Mouse (Mus musculus) fat pad, adult 2 months (tissue): Measurements from ENCODE around the gene Arhgap45.

ENCODE experiments used
- DNase-seq: peaks from one replicate; pipeline ENCODE4 v3.0.0-alpha.2; 2011; ENCODE audit warnings: low read depth, low spot score; ENCODE audit errors: extremely low read depth

The Arhgap45 gene

DNA sequence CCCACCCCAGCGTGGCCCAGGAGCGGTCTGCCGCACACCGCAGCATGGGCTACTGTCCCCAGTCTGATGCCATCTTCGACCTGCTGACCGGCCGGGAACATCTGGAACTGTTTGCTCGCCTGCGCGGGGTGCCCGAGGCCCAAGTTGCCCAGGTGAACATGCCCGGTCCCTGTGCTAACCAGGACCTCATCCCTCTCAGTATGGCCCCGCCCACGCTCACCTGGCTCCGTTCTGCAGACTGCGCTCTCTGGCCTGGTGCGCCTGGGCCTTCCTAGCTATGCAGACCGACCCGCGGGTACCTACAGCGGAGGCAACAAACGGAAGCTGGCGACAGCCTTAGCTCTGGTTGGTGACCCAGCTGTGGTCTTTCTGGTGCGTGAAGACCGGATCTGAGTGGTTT is 2.8 kb upstream of the Arhgap45 start:
- no peak for DNase-seq

DNA sequence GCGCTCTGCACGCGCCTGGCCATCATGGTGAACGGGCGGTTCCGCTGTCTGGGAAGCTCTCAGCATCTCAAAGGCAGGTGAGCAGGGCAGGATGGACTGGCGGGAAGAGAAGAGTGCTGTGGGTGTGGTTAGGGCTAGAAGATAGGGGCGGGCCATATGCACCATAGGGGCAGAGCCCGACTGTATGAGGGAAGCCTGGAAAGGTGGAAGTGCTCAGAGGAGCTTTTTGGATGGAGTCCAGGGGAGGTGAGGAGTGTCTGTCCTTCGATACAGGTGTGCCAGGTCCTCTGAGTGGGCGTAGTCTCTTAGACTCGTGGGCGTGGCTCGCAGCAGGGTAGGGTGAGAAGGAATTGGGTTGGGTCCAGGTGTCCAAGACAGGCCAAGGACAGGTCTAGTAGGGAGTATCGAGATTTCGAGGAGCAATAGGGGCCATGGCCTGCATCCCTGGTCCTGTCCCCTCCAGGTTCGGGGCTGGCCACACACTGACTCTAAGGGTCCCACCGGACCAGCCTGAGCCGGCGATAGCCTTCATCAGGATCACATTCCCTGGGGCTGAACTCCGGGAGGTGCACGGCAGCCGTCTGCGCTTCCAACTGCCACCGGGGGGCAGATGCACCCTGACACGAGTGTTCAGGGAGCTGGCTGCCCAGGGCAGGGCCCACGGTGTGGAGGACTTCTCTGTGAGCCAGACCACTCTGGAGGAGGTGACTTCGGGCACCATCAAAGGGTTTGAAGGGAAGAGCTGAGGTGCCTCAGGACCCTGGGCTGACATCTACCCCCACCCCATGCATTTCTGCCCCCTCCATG is 1.8 kb upstream of the Arhgap45 start:
- no peak for DNase-seq

DNA sequence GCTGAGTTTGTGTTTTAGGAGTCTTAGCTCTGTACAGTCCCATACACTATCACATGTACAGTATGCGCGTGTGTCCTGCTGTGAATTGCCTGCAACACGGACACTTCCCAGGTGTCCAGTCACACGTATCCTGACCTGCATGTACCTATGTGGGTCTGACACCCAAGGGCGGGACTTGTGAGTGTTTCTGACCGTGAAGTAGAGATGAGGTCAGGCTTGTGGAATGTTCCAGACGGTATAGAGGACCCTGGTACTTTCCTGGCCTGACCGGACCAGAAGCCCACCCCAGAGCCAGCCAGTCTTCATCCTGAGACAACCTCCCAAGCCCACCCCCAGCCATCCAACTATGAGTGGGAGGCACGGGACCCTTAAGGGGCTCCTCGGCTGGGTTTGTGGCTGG is 870 bp upstream of the Arhgap45 start:
- DNase-seq = no peak

DNA sequence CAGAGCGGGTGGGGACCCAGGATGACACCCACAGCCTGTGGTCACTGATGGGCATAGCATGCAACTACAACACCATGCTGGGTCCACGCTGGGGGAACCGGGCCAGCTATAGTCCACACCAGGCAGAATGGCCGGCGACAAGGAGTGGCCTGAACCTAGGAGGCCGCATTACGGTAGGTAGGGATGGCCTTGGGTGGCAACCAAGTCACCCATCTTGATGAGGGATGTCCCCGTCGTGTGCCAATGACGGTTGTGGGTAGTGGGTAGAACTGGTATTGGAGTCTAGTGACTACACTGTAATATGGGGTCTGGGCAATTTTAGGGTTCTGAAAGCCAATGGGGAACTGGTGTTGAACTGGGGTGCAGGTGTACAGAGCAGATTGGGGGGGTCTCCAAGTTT is 478 bp downstream of the Arhgap45 start:
- no peak for DNase-seq

DNA sequence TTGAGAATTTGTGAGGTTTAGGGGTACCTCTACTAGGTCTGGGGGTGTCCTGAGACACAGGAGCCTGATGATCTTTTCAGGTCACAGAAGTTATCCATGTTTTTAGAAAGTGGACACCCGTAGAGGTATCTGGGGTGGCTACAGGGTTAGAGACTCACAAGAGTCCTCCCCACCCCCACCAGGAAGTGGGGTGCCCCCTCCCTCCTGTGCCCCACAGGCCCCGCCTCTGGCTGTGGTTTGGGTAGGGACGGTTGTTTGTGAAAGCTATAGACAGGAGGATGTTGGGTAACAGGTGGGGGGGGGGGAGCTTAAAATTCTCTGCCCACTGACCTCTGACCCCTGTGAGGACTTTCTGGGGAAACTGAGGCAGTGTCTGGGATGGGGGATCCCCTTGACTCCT is 908 bp downstream of the Arhgap45 start:
- DNase-seq = no peak

DNA sequence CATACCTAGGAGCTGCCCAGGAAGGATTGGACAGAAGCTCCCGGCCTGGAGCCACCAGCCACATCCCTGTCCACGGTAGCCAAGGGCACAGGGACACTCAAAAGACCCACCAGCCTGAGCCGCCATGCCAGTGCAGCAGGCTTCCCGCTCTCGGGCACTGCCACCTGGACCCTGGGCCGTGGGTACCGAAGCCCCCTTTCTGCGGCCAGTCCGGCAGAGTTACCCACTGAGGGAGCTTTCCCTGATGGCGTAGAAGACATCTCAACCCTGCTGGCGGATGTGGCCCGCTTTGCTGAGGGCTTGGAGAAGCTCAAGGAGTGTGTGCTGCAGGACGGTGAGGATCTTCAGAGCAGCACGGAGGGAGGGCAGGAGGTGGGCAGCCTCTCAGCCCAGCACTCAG is 1.3 kb downstream of the Arhgap45 start:
- no peak for DNase-seq

DNA sequence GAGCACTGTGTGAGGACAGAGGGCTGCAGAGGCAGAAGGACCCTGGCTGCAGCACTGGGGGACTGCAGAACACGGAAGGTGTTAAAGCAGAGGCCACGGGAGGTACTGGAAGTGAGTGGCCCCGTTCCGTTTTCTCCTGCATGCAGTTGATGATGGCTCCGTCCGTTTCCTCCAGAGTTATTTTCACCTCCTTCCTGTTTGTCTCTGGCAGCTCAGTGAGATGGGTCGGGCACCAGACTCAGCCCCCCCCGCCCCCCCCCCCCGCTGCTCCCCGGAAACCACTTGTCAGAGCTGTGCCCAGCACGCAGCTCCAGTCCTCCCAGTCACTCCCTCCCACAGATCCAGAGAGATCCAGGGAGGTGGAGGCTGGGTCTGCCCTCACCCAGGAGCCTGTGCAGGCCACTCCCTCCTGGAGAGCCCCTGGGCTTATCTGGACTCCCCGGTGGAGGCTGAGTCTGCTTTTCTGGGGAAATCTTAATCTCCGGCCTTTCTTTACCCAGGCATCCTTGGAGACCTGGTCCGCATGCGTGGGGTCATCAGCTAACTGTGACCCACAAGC is 2.4 kb downstream of the Arhgap45 start:
- no peak for DNase-seq

DNA sequence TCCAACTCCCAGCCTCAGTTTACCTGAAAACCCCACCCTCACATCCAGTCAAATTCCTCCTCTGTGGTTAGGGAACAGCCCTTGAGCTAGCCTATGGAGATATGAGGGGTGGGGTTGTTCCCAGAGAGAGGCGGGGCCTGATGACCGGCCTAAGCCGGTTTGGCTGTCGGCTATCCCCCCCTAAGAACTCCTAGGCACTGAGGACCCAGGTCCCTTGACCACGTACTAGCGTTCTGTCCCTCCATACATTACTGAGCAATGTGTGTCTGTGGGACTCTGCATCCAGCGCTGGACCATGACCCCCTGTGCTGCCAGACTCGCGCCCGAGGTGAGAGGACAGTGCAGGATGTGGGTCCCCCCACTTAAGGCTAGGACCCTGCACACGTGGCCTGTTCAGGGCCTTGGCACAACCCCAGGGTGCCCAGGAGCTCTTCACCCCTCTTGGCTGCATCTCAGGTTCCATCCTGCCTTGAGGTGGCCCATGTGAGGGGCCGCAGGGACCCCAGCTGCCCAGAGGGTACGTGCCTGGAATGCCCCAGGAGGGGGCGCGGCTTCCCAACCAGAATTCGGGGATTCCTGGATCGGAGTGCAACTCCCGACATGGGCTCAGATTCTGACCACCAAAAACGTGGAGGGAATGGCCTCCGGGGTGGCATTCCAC is 3.1 kb downstream of the Arhgap45 start:
- DNase-seq = no peak

DNA sequence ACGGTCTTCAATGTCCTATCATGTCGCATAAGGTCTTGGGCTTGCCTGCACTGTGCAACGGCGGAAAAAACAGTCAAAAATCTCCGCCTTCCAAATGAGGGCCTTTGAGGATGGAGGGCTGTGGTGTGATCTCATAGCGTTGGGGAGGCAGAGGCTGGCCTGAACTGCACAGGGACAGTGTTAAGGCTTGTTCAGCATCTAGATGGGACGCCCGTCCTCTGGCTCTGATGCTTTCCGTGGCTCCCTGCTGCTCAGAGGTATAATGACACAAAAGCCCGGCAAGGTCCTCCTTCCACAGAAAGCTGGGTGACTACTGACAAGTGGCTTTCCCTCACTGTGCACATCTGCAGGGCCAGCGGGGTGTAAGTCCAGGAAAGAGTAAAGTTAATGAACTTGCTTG is 3.7 kb downstream of the Arhgap45 start:
- DNase-seq = no peak

DNA sequence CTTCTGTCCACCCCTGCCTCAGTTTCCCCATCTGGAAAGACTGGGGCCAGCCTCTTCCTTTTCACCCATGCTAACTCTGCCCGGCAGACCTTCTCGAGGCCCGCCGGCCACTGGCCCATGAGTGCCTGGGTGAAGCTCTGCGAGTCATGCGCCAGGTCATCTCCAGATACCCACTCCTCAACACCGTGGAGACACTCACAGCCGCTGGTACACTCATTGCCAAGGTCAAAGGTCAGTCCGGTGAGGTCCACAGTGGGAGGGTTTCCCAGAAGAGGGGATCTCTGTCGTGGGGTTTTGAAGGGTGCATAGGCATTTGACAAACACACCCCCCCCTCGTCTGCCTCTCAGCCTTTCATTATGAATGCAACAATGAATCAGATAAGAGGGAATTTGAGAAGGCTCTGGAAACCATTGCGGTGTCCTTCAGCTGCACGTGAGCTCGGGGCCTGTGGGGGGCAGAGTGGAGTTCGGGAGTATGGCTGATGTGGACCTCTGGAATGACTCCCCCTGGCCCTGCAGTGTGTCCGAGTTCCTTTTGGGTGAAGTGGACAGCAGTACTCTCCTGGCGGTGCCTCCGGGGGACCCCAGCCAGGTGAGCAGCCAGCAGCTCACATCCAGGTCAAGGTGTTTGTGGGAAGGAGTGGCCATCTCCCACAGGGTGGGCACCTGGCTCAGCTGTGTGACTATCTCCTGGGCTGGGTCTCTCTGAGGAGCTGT is 4.3 kb downstream of the Arhgap45 start:
- no peak for DNase-seq

DNA sequence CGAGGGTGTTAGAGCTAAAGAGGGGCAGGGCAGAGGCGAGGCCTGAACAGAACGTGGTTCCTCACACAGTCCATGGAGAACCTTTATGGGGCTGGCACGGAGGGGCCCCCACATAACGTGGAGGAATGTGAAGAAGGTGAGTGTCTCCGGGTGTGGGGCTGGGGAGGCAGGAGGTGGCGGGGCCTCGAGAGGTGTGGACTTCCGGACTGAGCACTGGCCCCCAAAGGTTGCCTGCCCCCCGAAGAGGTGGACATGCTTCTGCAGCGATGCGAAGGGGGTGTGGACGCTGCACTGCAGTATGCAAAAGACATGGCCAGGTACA is 4.8 kb downstream of the Arhgap45 start:
- DNase-seq = no peak

DNA sequence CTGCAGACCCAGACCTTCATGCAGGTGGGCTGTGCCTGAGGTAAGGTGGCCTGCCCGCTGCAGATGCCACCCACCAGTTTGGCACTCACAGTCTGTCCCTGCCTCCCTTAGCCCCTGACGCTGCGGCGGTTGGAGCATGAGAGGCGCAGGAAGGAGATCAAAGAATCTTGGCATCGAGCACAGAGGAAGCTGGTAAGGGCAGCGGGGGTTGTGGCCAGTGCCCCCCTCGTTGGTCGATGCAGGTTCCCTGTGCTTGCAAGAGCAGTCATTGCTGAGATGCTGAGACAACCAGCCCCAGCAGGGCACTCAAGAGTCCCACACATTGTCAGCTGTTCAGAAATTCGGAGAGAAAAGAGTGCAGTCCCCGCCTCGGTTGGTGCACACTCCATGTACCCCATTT is 5.7 kb downstream of the Arhgap45 start:
- no peak for DNase-seq

DNA sequence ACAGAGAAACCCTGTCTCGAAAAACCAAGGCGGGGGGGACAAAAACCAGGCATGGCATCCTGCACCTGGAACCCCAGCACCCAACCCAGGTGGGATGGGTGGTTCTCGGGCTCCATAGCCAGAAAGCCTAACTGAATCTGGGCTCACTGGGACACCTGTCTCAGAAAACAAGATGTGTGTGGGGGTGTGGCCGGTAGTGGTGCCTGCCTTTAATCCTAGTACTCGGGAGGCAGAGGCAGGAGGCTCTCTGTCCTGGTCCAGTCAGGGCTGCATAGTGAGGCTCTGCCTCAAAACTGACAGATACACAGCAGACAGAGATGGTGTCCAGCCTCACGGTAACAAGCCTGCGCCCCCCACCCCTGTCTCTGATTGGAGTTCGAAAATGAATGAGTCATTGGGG is 6.4 kb downstream of the Arhgap45 start:
- no peak for DNase-seq

DNA sequence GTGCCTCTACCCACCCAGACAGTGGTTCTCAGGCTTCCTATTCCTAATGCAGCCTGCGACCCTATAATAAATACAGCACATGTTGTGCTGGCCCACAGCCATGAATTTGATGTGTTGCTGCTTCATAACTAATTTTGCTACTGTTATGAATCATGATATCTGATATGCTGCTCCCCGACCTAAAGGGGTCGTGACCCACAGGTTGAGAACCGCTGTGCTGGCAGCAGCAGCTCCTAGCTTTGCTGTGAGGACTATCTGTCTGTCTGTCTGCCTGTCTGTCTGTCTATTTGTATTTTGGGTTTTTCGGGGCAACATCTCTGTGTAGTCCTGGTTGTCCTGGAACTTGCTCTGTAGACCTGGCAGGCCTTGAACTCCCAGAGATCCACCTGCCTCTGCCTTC is 7.3 kb downstream of the Arhgap45 start:
- no peak for DNase-seq

DNA sequence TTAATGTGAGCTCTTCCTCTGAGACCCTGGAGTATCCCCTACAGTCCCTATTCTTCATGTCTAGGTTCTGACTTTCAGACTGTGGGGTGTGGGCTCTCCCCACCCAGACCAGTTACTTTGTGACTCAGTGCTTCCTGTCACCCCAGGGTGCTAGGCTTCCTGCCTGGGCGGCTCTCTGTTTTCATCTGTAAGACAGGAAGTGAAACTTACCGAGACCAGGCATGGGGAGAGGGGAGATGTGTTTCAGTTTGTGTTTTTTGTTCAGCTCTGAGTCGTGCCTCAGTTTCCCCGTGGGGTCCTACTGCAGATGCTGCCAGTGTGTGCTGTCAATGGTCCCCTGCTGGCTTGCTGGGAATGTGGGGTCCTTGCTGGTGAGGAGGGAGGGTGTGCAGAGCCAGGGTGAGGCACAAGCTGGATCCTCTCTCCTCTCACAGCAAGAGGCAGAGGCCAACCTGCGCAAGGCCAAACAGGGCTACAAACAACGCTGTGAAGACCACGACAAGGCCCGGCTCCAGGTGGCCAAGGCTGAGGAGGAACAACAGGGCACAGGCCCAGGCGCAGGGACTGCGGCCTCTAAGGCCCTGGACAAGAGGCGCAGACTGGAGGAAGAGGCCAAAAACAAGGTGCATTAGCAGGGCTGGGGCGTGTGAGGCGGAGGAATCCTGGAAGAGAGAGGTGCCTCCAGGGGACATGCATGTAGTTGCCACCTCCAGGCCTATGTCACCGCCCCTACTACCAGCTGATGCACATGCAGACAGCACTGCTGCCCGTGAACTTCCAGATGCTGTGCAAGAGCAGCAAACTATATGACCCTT is 8.0 kb downstream of the Arhgap45 start:
- DNase-seq = no peak

DNA sequence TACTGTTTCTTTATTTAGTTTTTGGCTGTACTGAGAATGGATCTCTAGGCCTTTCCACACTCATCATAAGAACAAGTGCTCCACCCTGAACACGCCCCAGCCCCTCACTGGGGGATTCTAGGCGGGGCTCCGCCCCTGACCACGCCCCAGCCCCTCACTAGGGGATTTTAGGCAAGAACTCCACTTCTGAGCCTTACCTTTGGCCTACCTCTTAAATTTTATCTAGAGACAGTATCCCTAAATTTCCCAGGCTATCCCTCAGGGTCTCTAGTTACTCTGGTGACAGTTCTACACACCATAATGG is 8.5 kb downstream of the Arhgap45 start:
- DNase-seq = no peak

DNA sequence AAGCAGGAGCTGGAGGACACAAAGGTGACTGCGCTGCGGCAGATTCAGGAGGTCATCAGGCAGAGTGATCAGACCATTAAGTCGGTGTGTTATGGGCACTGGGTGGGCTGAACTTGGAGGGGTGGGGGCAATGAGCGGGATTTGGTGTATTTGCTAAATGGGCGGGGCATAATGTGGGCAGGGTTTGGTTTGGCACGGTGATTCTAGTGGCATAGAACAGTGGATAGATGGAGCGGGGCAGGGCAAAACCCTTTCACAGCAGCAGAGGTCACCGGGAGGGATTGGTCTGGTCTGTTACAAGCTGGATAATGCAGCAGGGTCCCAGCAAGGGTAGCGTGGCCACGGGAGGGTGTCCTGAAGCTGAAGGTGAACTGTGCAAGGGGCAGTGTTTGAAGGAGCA is 9.0 kb downstream of the Arhgap45 start:
- no peak for DNase-seq

DNA sequence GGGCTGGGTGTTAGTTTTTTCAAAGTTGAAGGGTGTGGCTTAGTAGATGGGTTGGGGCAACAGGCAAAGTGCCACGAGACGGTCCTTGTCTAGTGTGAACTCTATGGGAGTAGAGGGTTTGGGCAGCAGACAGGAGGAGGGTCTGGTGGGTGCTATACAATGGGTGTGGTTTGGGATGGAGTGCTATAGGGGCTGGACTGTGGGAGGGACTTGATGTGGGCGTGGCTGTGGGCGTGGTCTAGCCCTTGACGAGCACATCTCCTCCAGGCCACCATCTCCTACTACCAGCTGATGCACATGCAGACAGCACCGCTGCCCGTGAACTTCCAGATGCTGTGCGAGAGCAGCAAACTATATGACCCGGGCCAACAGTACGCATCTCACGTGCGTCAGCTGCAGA is 9.4 kb downstream of the Arhgap45 start:
- no peak for DNase-seq

DNA sequence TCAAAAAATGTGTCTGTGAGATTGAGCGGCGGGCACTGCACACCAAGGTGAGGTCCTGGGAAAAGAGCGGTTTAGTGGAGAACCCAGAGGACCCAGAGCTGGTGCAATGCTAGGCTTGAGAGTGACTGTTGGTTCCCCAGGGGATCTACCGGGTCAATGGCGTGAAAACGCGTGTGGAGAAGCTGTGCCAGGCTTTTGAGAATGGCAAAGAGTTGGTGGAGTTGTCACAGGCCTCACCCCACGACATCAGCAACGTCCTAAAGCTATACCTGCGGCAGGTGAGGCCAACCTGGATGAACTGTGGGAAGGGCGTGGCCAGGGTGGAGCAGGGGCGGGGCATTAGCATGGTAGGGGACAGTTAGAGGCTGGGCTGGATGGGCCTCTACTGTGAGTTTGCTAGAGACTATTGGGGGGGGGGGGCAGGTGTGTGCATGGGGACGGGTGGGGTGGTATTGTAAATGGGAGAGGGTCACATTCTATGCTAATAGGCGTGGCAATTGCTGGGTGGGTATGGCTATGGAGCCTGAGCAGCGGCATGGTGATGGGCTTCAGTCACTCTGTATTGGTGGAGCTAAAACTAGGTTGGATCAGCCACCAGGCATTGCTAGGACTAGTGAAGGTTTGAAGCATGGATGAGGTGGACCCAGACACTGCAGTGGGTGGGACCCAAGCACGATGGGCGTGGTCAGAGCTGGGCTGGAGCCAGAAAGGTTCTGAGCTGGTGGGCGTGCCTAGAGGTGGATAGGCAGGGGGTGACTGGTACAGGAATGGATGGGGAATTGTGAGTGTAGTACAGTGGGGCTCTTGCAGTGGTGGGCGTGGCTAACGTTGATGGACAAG is 11.4 kb downstream of the Arhgap45 start:
- DNase-seq = no peak

DNA sequence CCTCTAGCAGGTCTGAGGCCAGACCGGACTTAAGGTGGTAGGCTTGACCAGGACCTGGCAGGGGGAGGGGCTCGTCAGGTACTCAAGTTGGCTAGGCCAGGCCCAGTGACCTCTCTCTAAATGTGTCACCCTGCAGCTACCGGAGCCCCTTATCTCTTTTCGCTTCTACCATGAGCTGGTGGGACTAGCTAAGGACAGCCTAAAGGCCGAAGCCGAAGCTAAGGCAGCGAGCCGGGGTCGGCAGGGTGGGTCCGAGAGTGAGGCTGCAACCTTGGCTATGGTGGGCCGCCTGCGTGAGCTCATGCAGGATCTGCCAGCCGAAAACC is 12.0 kb downstream of the Arhgap45 start:
- DNase-seq = no peak

DNA sequence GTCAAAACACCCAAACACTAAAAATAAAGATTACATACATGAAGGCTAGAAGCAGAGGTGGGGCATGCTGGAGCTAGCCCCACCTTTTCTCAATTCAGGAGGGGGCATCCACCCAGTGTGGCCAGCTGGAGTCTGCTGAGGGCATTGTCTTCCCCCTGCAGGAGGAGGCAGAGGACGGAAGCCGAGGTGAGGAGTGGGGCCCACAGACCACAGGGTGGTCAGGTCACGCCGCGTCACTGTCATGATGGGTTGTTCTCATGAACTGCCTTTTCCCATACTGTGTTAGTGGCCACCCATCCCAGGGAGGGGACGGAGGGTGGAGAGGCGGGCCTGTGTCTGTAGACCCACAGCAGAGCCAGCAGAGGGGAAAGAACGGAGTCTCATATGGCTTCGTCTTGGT is 13.7 kb downstream of the Arhgap45 start:
- DNase-seq = no peak
